Mouse (Mus musculus) liver, adult (tissue): Measurements from ENCODE around the gene Hacl1.

Experiments
- GATA4 ChIP-seq: IDR thresholded peaks from 2 replicates; pipeline ENCODE4 v1.6.1; 2014; ENCODE audit warnings: mild to moderate bottlenecking, low read length; ENCODE audit not compliant: insufficient replicate concordance

The Hacl1 gene

DNA sequence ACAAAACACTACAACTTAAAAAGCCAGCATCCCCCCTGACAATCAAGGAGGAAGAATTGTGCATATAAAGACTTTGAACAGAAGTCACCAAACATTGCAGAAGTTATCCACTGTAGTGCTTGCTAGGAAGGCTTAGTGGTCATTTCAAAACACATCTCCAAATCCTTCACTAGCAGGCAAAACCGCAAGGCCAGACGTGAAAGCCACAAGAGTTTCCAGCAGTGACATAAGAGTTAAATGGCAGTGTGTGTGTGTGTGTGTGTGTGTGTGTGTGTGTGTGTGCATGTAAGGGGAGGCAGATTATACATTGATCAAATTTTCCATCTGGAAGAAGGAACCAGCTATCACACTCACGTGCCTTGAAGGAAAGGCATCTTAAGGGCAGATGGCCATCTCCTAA, 23.1 kb downstream of the Hacl1 start:
- no peak for TF ChIP-seq GATA4

- no peak for TF ChIP-seq GATA4
Measured at GRCm38 (mm10) chr14:31617204-31617603, 23.9 kb downstream of the Hacl1 start.

GRCm38 (mm10) chr14:31613671-31614070, 27.4 kb downstream of the Hacl1 start:
- TF ChIP-seq GATA4 = no peak

GRCm38 (mm10) chr14:31611986-31612385, 29.1 kb downstream of the Hacl1 start:
- TF ChIP-seq GATA4 = no peak

- TF ChIP-seq GATA4 = no peak
Measured at GRCm38 (mm10) chr14:31605514-31605913, 35.6 kb downstream of the Hacl1 start.

GRCm38 (mm10) chr14:31604916-31605315, 36.2 kb downstream of the Hacl1 start:
- TF ChIP-seq GATA4 = no peak

- TF ChIP-seq GATA4 = no peak
Measured at GRCm38 (mm10) chr14:31601908-31602615, 39.0 kb downstream of the Hacl1 start.

DNA sequence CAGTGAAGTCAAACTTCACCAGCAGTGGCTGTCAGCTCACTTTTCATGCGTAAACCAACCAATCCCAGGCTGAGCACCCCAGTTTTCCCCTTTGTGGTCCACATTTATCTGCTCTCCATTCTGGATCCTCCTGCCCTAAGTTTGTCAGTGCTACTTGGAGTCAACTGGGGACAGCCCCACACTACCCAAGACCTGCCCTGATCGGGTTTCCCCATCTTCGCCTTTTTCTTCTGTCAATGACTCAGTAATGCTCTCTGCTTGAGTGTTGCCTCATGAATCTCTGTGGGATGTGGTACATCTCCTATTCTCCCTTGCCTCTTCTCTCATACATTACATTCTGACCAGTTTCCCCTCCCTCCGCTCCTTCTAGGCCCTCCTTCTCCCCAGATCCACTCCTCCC, 43.6 kb downstream of the Hacl1 start:
- TF ChIP-seq GATA4 = no peak

GRCm38 (mm10) chr14:31596408-31596807, 44.7 kb downstream of the Hacl1 start:
- no peak for TF ChIP-seq GATA4

- TF ChIP-seq GATA4 = no peak
Measured at GRCm38 (mm10) chr14:31594693-31595092, 46.4 kb downstream of the Hacl1 start.

GRCm38 (mm10) chr14:31593036-31593435, 48.0 kb downstream of the Hacl1 start:
- TF ChIP-seq GATA4 = no peak

GRCm38 (mm10) chr14:31591243-31591642, 49.8 kb downstream of the Hacl1 start, which contains the start of gene Colq:
TSS of gene Colq (minus strand) at chr14:31591343.
- no peak for TF ChIP-seq GATA4

- TF ChIP-seq GATA4 = no peak
Measured at GRCm38 (mm10) chr14:31586451-31586850, 54.6 kb downstream of the Hacl1 start.

GRCm38 (mm10) chr14:31583082-31583481, 58.0 kb downstream of the Hacl1 start:
- no peak for TF ChIP-seq GATA4

GRCm38 (mm10) chr14:31577966-31578735, 62.9 kb downstream of the Hacl1 start:
- no peak for TF ChIP-seq GATA4
